Mouse (Mus musculus) embryonic fibroblast, embryonic 13.5 days (primary cell): ENCODE measurements around the gene Nme3. TPM values are rescaled to one million over a fixed set of nuclear protein-coding genes. Genes with fewer than 3 reads are reported as not detected.

Source experiments
- H3K27ac ChIP-seq: 2 replicates; pipeline ENCODE4 v1.5.1; 2012; ENCODE audit warnings: low read length, control low read depth, inconsistent platforms; ENCODE audit not compliant: insufficient read depth
- H3K4me1 ChIP-seq: 2 replicates; pipeline ENCODE4 v1.6.1; 2011; ENCODE audit warnings: low read length; ENCODE audit not compliant: control insufficient read depth, insufficient read depth
- H3K4me3 ChIP-seq: 2 replicates; pipeline ENCODE4 v1.5.1; 2011; ENCODE audit warnings: mild to moderate bottlenecking, control low read depth, low read length; ENCODE audit not compliant: insufficient read depth
- CTCF ChIP-seq: IDR thresholded peaks from 2 replicates; pipeline ENCODE4 v1.5.1; 2011; ENCODE audit warnings: mild to moderate bottlenecking, control low read depth, low read length, moderate library complexity, borderline replicate concordance; ENCODE audit not compliant: insufficient read depth
- POLR2A ChIP-seq: IDR thresholded peaks from 2 replicates; pipeline ENCODE4 v1.6.1; 2011; ENCODE audit warnings: low read depth, mild to moderate bottlenecking, control low read depth, low read length, moderate library complexity
- polyA plus RNA-seq: library from polyadenylated mRNA; stranded (reverse); fragments of >200 nt; gene quantifications from 2 replicates; pipeline ENCODE4 v1.2.4, GENCODE M21; 2011; ENCODE audit warnings: low read depth; ENCODE audit not compliant: missing spikeins, insufficient read length

Nme3 gene
- polyA plus RNA-seq, 1 experiment: 4.7 TPM

GRCm38 (mm10) chr17:24857831-24858470, 38.3 kb upstream of the Nme3 start:
- H3K4me3 ChIP-seq: no peak overlapping the region
- H3K27ac ChIP-seq: no peak overlapping the region
- H3K4me1 ChIP-seq: peaks cover 10% of the 10 kb centered on the region; the same call in 1 of the 2 replicates
- TF ChIP-seq POLR2A (no peak), CTCF (no peak)

- no peak overlapping the region for H3K27ac ChIP-seq
- TF ChIP-seq POLR2A (no peak), CTCF (no peak)
- peaks cover 10% of the 10 kb centered on the region; the same call in 1 of the 2 replicates for H3K4me1 ChIP-seq
- H3K4me3 ChIP-seq: no peak overlapping the region
These were observed 37.3 kb upstream of the Nme3 start for GRCm38 (mm10) chr17:24858967-24859366.

- no peak overlapping the region for H3K4me3 ChIP-seq
- H3K4me1 ChIP-seq: peaks cover 10% of the 10 kb centered on the region; the same call in 1 of the 2 replicates
- no peak overlapping the region for H3K27ac ChIP-seq
- no peak for TF ChIP-seq POLR2A
- no peak for TF ChIP-seq CTCF
These were observed 36.2 kb upstream of the Nme3 start for GRCm38 (mm10) chr17:24860076-24860475.

GRCm38 (mm10) chr17:24861785-24862184, 34.5 kb upstream of the Nme3 start:
- no peak overlapping the region for H3K4me3 ChIP-seq
- TF ChIP-seq POLR2A (no peak), CTCF (no peak)
- no peak overlapping the region for H3K27ac ChIP-seq
- H3K4me1 ChIP-seq: no peaks in the 10 kb centered on the region

- Histone ChIP-seq H3K27ac (no peak within 1 kb of the TSS), H3K4me1 (no peaks in the 10 kb centered on the region), H3K4me3 (no peak within 1 kb of the TSS)
- TF ChIP-seq POLR2A: no peak
- no peak for TF ChIP-seq CTCF
These were observed 30.5 kb upstream of the Nme3 start, which contains the start of gene Igfals for GRCm38 (mm10) chr17:24865776-24866175. Igfals (plus strand) TSS chr17:24865997.

GRCm38 (mm10) chr17:24867914-24868313, 28.4 kb upstream of the Nme3 start:
- no peak overlapping the region for H3K27ac ChIP-seq
- H3K4me1 ChIP-seq: no peaks in the 10 kb centered on the region
- H3K4me3 ChIP-seq: no peak overlapping the region
- no peak for TF ChIP-seq POLR2A

GRCm38 (mm10) chr17:24873695-24874404, 22.4 kb upstream of the Nme3 start:
- Histone ChIP-seq H3K27ac (no peak overlapping the region), H3K4me3 (no peak overlapping the region), H3K4me1 (no peaks in the 10 kb centered on the region; the same call in 1 of the 2 replicates)
- TF ChIP-seq CTCF: no peak
- TF ChIP-seq POLR2A: no peak

- TF ChIP-seq CTCF: no peak
- TF ChIP-seq POLR2A: no peak
- no peak overlapping the region for H3K4me3 ChIP-seq
- H3K27ac ChIP-seq: no peak overlapping the region
- no peaks in the 10 kb centered on the region; the same call in 1 of the 2 replicates for H3K4me1 ChIP-seq
These were observed 21.9 kb upstream of the Nme3 start for GRCm38 (mm10) chr17:24874405-24874745.

GRCm38 (mm10) chr17:24874989-24875388, 21.3 kb upstream of the Nme3 start:
- no peak for TF ChIP-seq POLR2A
- TF ChIP-seq CTCF: no peak
- Histone ChIP-seq H3K27ac (no peak overlapping the region), H3K4me3 (no peak overlapping the region), H3K4me1 (no peaks in the 10 kb centered on the region; the same call in 1 of the 2 replicates)
